Mouse (Mus musculus) kidney, embryonic 16.5 days (tissue): ENCODE measurements around the gene Hist1h2bf. TPM values are rescaled to one million over a fixed set of nuclear protein-coding genes. Genes with fewer than 3 reads are reported as not detected.

ENCODE experiments used
- ATAC-seq: fragments of 200-750 bp; cut with Nextera tagmentation; 2 replicates; pipeline ENCODE4 v1.8.0; 2017; ENCODE audit warnings: moderate TSS enrichment; ENCODE audit not compliant: low FRiP score, low TSS enrichment
- H3K27ac ChIP-seq: fragments of 300-500 bp; sonication (generic); 2 replicates; pipeline ENCODE4 v1.5.1; 2014; ENCODE audit warnings: low read length
- H3K27me3 ChIP-seq: fragments of 300-500 bp; sonication (generic); 2 replicates; pipeline ENCODE4 v1.6.1; 2014; ENCODE audit warnings: low read length, control low read depth, mixed read lengths; ENCODE audit not compliant: insufficient read depth
- H3K36me3 ChIP-seq: fragments of 300-500 bp; sonication (generic); 2 replicates; pipeline ENCODE4 v1.6.1; 2014; ENCODE audit warnings: low read length, control low read depth, mixed read lengths; ENCODE audit not compliant: insufficient read depth
- H3K4me1 ChIP-seq: fragments of 300-500 bp; sonication (generic); 2 replicates; pipeline ENCODE4 v1.6.1; 2014; ENCODE audit warnings: low read length, control low read depth, mixed read lengths; ENCODE audit not compliant: insufficient read depth
- H3K4me2 ChIP-seq: fragments of 300-500 bp; sonication (generic); replicated peaks from 2 replicates; pipeline ENCODE4 v1.6.1; 2014; ENCODE audit warnings: low read depth, low read length
- H3K4me3 ChIP-seq: fragments of 300-500 bp; sonication (generic); 2 replicates; pipeline ENCODE4 v1.5.1; 2014; ENCODE audit warnings: mild to moderate bottlenecking, low read length
- H3K9ac ChIP-seq: fragments of 300-500 bp; sonication (generic); replicated peaks from 2 replicates; pipeline ENCODE4 v1.6.1; 2014; ENCODE audit warnings: low read length
- H3K9me3 ChIP-seq: fragments of 300-500 bp; sonication (generic); 2 replicates; pipeline ENCODE4 v1.6.1; 2016; ENCODE audit warnings: low read length, control low read depth
- WGBS: fragments of 180-500 bp; shearing (Covaris S2); extraction: QIAGEN DNeasy Blood & Tissue Kit; methylation state at CpG from one replicate; pipeline ENCODE4 v1.1.7; 2014; 5-methylcytosine and 5-hydroxymethylcytosine counted together
- microRNA-seq: library from miRNA; unstranded; fragments of <30 nt; microRNA quantifications from one replicate; pipeline ENCODE4, GENCODE M21; 2016
- polyA plus RNA-seq: library from polyadenylated mRNA; unstranded; fragments of >200 nt; fragmentation: Nextera tagmentation; extraction: Ambion mirVana; gene quantifications from 2 replicates; pipeline ENCODE4 v1.2.1, GENCODE M21; 2015

Gene Hist1h2bf
- polyA plus RNA-seq, 1 experiment from 2014 or later, result 4.3 TPM

DNA sequence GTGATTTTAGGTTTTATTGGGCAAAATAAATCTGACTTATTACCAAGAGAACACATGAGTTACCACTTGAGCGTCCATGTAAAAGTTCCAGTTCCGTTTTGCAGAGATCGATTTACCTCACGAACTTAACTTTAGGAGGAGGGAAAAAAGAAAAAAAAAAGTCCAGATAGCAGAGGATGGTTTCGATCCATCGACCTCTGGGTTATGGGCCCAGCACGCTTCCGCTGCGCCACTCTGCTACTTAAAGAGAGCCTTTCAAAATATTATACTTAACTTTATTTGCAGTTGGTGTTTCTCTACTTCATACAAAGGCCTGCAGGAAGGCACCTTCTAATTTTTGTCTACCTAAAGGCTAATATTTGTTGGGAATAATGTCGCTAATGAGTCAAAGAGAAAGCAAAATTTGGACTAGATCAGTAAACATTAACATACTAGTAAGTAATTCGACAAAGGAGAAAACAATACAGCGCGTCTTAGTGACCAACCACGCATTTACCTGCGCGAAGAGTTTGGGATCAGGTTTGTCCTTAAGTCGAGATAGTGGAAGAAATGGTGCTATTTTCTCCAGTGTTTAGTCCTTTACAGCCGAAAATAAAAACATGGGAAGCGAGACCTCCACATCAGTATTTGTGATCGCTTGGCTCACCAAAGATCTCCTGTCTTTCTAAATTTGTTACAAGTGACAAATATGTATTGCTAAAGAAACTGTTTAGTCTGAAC, 43.7 kb downstream of the Hist1h2bf start:
- Histone ChIP-seq H3K4me2 (peak overlapping the region; percentile 72), H3K4me3 (peak overlapping the region; percentile 61), H3K4me1 (peaks cover 35% of the 10 kb centered on the region), H3K9ac (peak overlapping the region; percentile 81), H3K27ac (peak overlapping the region; percentile 98), H3K36me3 (no peaks in the 10 kb centered on the region), H3K9me3 (no peaks in the 10 kb centered on the region), H3K27me3 (no peaks in the 10 kb centered on the region)
- ATAC-seq, result no peak
- WGBS, result under 1% methylated on average over 20 of the region's 20 CpGs

DNA sequence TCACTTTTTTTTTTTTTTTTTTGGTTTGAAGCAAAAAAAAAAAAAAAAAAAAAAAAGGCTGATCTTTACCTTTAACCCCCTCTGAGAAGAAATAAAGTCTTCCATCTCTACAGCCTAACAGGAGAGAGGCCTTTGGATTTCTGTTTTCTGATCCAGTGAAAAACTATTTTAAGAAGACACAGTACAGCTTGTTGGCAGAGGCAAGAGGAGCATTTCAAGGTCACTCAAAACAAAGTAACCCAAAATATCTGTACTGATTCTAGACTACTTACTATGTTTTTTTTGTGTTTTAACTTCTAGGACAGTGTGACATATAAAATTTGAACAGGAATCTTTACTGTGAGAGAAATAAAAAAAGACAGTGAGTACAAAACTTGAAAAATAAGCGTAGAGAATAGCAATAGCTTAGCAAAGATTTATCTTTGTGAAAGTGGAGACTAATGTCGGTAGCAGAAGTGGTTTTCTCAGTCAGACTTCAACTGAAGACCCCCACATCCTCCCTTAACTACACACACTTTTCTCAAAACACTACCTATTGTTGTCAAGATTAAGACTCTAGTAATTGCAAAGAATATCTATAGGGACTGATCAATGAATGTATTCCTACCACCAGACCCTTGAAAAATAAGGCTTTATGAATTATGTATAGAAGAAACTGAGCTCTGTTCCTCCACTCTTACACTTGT, 44.4 kb downstream of the Hist1h2bf start:
- H3K9ac ChIP-seq, result peak overlapping the region; percentile 81
- no peak for ATAC-seq
- peak overlapping the region; percentile 98 for H3K27ac ChIP-seq
- WGBS, result 19% methylated on average over 2 of the region's 2 CpGs
- no peaks in the 10 kb centered on the region for H3K36me3 ChIP-seq
- peak overlapping the region; percentile 61 for H3K4me3 ChIP-seq
- H3K4me1 ChIP-seq, result peaks cover 34% of the 10 kb centered on the region
- peak overlapping the region; percentile 72 for H3K4me2 ChIP-seq
- no peaks in the 10 kb centered on the region for H3K27me3 ChIP-seq
- H3K9me3 ChIP-seq, result no peaks in the 10 kb centered on the region

DNA sequence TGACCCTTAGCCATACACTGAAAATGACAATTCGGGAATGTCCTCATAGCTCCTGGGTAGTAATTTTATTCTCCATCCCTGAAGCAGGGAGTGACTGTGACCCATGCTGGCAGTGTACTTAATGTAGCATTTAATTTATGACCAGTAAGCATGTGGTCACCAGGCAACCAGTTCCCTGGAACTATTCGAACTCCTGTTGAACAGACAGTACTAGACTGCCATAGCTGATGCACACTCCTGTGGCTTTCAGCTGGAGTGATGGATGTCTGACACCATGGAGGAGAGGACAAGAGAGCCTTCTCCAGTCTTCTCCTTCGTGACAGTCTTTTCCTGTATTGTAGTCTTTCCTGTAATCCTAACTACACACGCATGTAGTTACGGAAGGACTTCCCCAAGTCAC, 45.0 kb downstream of the Hist1h2bf start:
- Histone ChIP-seq H3K9ac (0 out of 2 replicates have a peak overlapping the region, but pooled peaks have one; percentile 0), H3K4me2 (peak overlapping the region; percentile 42), H3K9me3 (no peaks in the 10 kb centered on the region), H3K27me3 (no peaks in the 10 kb centered on the region), H3K27ac (0 out of 2 replicates have a peak overlapping the region, but pooled peaks have one; percentile 68), H3K4me1 (peaks cover 29% of the 10 kb centered on the region), H3K4me3 (peak overlapping the region; percentile 16; the same call in 1 of the 2 replicates), H3K36me3 (no peaks in the 10 kb centered on the region)
- 35% methylated on average over 5 of the region's 5 CpGs for WGBS
- 0 out of 2 replicates have a peak, but pooled peaks have one; percentile 9 for ATAC-seq

DNA sequence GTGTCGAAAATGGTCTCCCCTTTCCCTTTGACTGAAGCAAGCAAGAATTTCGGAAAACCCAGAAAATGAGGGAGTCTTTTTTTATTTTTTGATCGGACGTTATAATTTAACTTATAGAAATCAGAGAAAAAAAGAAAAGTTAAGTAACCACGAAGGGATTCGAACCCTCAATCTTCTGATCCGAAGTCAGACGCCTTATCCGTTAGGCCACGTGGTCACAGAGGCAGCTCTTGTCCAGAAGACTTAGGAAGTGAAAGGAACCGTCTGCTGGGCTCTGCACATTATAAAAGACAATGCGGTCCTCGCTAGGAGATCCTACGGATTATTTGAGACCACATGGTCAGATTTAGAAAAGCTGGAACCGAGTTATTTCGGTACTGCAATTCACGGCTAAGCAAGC, 47.7 kb downstream of the Hist1h2bf start:
- Histone ChIP-seq H3K36me3 (no peaks in the 10 kb centered on the region), H3K4me3 (peak overlapping the region; percentile 54), H3K27me3 (no peaks in the 10 kb centered on the region), H3K4me2 (peak overlapping the region; percentile 55), H3K4me1 (peaks cover 15% of the 10 kb centered on the region), H3K9me3 (no peaks in the 10 kb centered on the region), H3K9ac (peak overlapping the region; percentile 63), H3K27ac (peak overlapping the region; percentile 28; the same call in 1 of the 2 replicates)
- ATAC-seq, result no peak
- under 1% methylated on average over 17 of the region's 17 CpGs for WGBS

DNA sequence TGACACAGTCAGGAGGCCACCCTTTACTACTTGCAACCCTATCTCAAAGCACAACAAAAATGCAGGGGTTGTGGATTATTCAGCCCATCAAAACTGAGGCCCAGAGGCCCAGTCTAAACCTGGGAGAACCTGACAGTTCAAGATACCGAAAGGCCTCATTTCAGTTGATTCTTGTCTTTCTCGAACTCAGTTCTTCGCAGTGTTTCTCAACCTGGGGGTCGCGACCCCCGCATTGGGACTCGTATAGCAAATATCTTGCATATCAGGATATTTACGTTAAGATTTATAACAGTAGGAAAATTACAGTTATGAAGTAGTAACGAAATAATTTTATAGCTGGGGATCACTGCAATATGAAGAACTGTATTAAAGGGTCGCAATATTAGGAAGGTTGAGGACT, 48.1 kb downstream of the Hist1h2bf start:
- peak overlapping the region; percentile 55 for H3K4me2 ChIP-seq
- H3K27ac ChIP-seq, result no peak overlapping the region
- no peaks in the 10 kb centered on the region for H3K36me3 ChIP-seq
- H3K9me3 ChIP-seq, result no peaks in the 10 kb centered on the region
- peak overlapping the region; percentile 54 for H3K4me3 ChIP-seq
- H3K27me3 ChIP-seq, result no peaks in the 10 kb centered on the region
- no peak for ATAC-seq
- 2% methylated on average over 10 of the region's 10 CpGs for WGBS
- peak overlapping the region; percentile 54 for H3K9ac ChIP-seq
- peaks cover 15% of the 10 kb centered on the region for H3K4me1 ChIP-seq

DNA sequence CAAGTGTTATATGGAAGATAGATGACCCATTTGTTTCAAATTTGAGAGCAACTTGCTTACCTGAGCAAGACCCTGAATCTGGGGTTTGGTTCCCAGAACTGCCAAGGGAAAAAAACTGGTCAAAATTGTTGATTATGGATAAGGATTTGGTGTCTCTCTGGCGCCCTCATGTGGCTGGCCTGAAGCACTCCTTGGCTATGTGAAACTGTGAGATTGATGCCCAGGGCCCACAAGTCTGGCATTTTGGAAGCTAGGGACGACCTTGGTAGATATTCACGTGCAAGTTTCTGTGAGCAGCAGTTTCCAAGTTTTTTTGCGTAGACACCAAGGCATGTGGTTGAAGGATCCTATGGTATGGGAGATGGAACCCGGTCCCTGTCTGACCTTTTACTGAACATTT, 49.3 kb downstream of the Hist1h2bf start:
- Histone ChIP-seq H3K27ac (no peak overlapping the region), H3K4me3 (no peak overlapping the region), H3K4me1 (peaks cover 20% of the 10 kb centered on the region), H3K27me3 (no peaks in the 10 kb centered on the region), H3K9me3 (no peaks in the 10 kb centered on the region), H3K4me2 (no peak overlapping the region), H3K9ac (no peak overlapping the region), H3K36me3 (no peaks in the 10 kb centered on the region)
- 10% methylated on average over 5 of the region's 5 CpGs for WGBS
- ATAC-seq, result no peak

DNA sequence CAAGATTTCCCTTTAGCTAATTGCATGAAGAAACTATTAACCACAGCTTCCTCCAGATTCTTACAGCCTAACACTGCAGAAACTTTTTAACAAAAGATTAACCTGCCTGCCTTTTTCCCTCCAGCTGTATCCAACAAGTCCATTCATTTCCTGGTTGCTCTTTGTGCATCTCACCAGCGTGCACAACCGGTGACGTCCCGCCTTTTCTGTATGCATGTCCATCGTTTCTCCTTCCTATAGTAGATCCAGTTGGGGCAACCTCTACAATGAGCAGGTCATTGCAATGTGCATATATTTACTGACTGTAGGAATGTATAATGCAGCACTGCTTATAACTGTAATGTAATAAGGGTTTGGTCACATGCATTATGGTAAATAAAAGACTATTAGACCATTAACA, 50.0 kb downstream of the Hist1h2bf start:
- 49% methylated on average over 5 of the region's 5 CpGs for WGBS
- Histone ChIP-seq H3K9me3 (no peaks in the 10 kb centered on the region), H3K4me3 (no peak overlapping the region), H3K4me2 (no peak overlapping the region), H3K27me3 (no peaks in the 10 kb centered on the region), H3K9ac (no peak overlapping the region), H3K36me3 (no peaks in the 10 kb centered on the region), H3K27ac (no peak overlapping the region), H3K4me1 (peaks cover 18% of the 10 kb centered on the region)
- no peak for ATAC-seq

Small RNA genes lying within 50 kb of the gene (microRNA-seq; reads per million reads assigned to microRNA genes)
- gene Gm44297, result not detected
- gene Gm44359, result not detected
- gene Gm44394, result not detected

Other genes with a start within 250 kb of the Hist1h2bf start
- 49.9 and 54.0 TPM in 2 replicates for gene Zfp322a, start 205.0 kb downstream of the Hist1h2bf start, polyA plus RNA-seq
- 13.7 and 14.6 TPM in 2 replicates for gene Abt1, start 150.3 kb downstream of the Hist1h2bf start, polyA plus RNA-seq
- 0.08 and 0.11 TPM in 2 replicates for gene Btn1a1, start 108.3 kb downstream of the Hist1h2bf start, polyA plus RNA-seq
- 0.50 and 0.54 TPM in 2 replicates for gene Btn2a2, start 85.3 kb downstream of the Hist1h2bf start, polyA plus RNA-seq
- gene Hist1h4h, start 43.1 kb downstream of the Hist1h2bf start, polyA plus RNA-seq, result 4.5 and 5.6 TPM in 2 replicates
- 4.3 TPM in 2 replicates for gene Hist1h2af, start 40.3 kb downstream of the Hist1h2bf start, polyA plus RNA-seq
- 4.6 and 6.0 TPM in 2 replicates for gene Hist1h3g, start 38.8 kb downstream of the Hist1h2bf start, polyA plus RNA-seq
- 0.64 and 0.92 TPM in 2 replicates for gene Hist1h2bh, start 30.8 kb downstream of the Hist1h2bf start, polyA plus RNA-seq
- gene Hist1h3f, start 30.1 kb downstream of the Hist1h2bf start, polyA plus RNA-seq, result 0.54 and 0.82 TPM in 2 replicates
- gene Hist1h4f, start 22.5 kb downstream of the Hist1h2bf start, polyA plus RNA-seq, result 1.5 and 2.0 TPM in 2 replicates
- 0.37 and 0.55 TPM in 2 replicates for gene Hist1h1d, start 20.9 kb downstream of the Hist1h2bf start, polyA plus RNA-seq
- 4.7 TPM in 2 replicates for gene Hist1h3e, start 11.8 kb downstream of the Hist1h2bf start, polyA plus RNA-seq
- 57.3 and 57.7 TPM in 2 replicates for gene Hist1h2ae, start 3.0 kb downstream of the Hist1h2bf start, polyA plus RNA-seq
- gene Hist1h2bg, start 2.8 kb downstream of the Hist1h2bf start, polyA plus RNA-seq, result 8.5 and 9.1 TPM in 2 replicates
- gene Hist1h2ad, start 185 bp upstream of the Hist1h2bf start, polyA plus RNA-seq, result 2.5 and 3.0 TPM in 2 replicates
- 6.1 and 6.6 TPM in 2 replicates for gene Hist1h3d, start 1.6 kb upstream of the Hist1h2bf start, polyA plus RNA-seq
- 102 TPM in 2 replicates for gene Hist1h4d, start 7.4 kb upstream of the Hist1h2bf start, polyA plus RNA-seq
- 3.2 and 3.3 TPM in 2 replicates for gene Hist1h2be, start 46.9 kb upstream of the Hist1h2bf start, polyA plus RNA-seq
- gene Hist1h1e, start 48.4 kb upstream of the Hist1h2bf start, polyA plus RNA-seq, result 14.7 and 15.9 TPM in 2 replicates
- gene Hist1h2ac, start 109.8 kb upstream of the Hist1h2bf start, polyA plus RNA-seq, result 1.3 and 1.6 TPM in 2 replicates
- gene Hist1h2bc, start 110.0 kb upstream of the Hist1h2bf start, polyA plus RNA-seq, result 72.4 and 78.3 TPM in 2 replicates
- 0.26 TPM in 1 of 2 replicates, not detected in the other for gene Hist1h1t, start 121.6 kb upstream of the Hist1h2bf start, polyA plus RNA-seq
- 4.5 and 5.9 TPM in 2 replicates for gene Hist1h4c, start 124.3 kb upstream of the Hist1h2bf start, polyA plus RNA-seq
- 9.3 and 9.4 TPM in 2 replicates for gene Hfe, start 136.7 kb upstream of the Hist1h2bf start, polyA plus RNA-seq
- 25.6 and 28.3 TPM in 2 replicates for gene Hist1h1c, start 164.6 kb upstream of the Hist1h2bf start, polyA plus RNA-seq
- 6.8 and 9.7 TPM in 2 replicates for gene Hist1h3c, start 171.4 kb upstream of the Hist1h2bf start, polyA plus RNA-seq
- 2.1 and 2.5 TPM in 2 replicates for gene Hist1h2bb, start 172.5 kb upstream of the Hist1h2bf start, polyA plus RNA-seq
- gene Hist1h2ab, start 176.9 kb upstream of the Hist1h2bf start, polyA plus RNA-seq, result 33.6 and 37.8 TPM in 2 replicates
- 8.8 and 13.2 TPM in 2 replicates for gene Hist1h3b, start 178.1 kb upstream of the Hist1h2bf start, polyA plus RNA-seq
- gene Hist1h4b, start 182.8 kb upstream of the Hist1h2bf start, polyA plus RNA-seq, result 4.6 and 6.0 TPM in 2 replicates
- 0.90 TPM in 1 of 2 replicates, not detected in the other for gene Hist1h4a, start 187.0 kb upstream of the Hist1h2bf start, polyA plus RNA-seq
- 6.1 and 7.8 TPM in 2 replicates for gene Hist1h3a, start 188.2 kb upstream of the Hist1h2bf start, polyA plus RNA-seq
- gene Hist1h1a, start 189.5 kb upstream of the Hist1h2bf start, polyA plus RNA-seq, result 0.91 and 1.7 TPM in 2 replicates
- gene Trim38, start 195.7 kb upstream of the Hist1h2bf start, polyA plus RNA-seq, result not detected in 2 replicates
- gene Slc17a2, start 232.8 kb upstream of the Hist1h2bf start, polyA plus RNA-seq, result 0.39 TPM in 1 of 2 replicates, not detected in the other